Comparison of ENCODE assay signal across 21 mouse cellular contexts in genomic region chr10:6495081-6495480, GRCm38 (mm10).
DNase-seq lines count a peak whose midpoint lies in the region; ATAC-seq and TF ChIP-seq lines count a peak whose summit lies in the region.
"Had no signal": no experiment of that assay in that cellular context is flagged by ENCODE, and none has a peak within 500 bp of the region (broad histone marks: within the 10 kb centered on the region; RNA-seq: fewer than 3 reads in every experiment).

No protein-coding gene starts in this region.

- DNase-seq in cerebellum, postnatal 10 days: peak; percentile 65
- no peak for DNase-seq in cerebellum, adult 18-20 months
- DNase-seq in midbrain, postnatal 0 days (ENCODE audit: low spot score): peak; percentile 59
- DNase-seq in brain, embryonic 14.5 days (ENCODE audit: low read depth): peak; percentile 5
- no peak for DNase-seq in embryo, embryonic 10.5 days (ENCODE audit: low spot score)
- DNase-seq: adrenal gland, adult 2 months; adrenal gland, postnatal 14 days; cerebellum, adult 9-11 months; gastrocnemius, postnatal 10 days; gastrocnemius, postnatal 36 days; heart, adult 11 months; kidney, adult 11 months had no signal

- no peak for TF ChIP-seq POLR2A in brain, embryonic 14.5 days (IDR thresholded peaks at IDR 0.05; ENCODE audit: borderline replicate concordance, extremely low read depth, insufficient read depth, insufficient read length, poor library complexity, severe bottlenecking)

- H3K9me3 ChIP-seq in hindbrain, embryonic 16.5 days (ENCODE audit: control insufficient read depth, low read length): no peaks in the 10 kb centered on the region
- no peaks in the 10 kb centered on the region for H3K9me3 ChIP-seq in hindbrain, embryonic 13.5 days
- H3K9me3 ChIP-seq in midbrain, postnatal 0 days (ENCODE audit: low read length): no peaks in the 10 kb centered on the region
- no peaks in the 10 kb centered on the region for H3K9me3 ChIP-seq in midbrain, embryonic 13.5 days
- H3K9me3 ChIP-seq: forebrain, embryonic 10.5 days; forebrain, embryonic 13.5 days; intestine, embryonic 15.5 days had no signal

- H3K27me3 ChIP-seq in hindbrain, embryonic 16.5 days (replicated peaks; ENCODE audit: control insufficient read depth, insufficient read depth, low read length): no peaks in the 10 kb centered on the region
- no peaks in the 10 kb centered on the region for H3K27me3 ChIP-seq in hindbrain, embryonic 13.5 days
- no peaks in the 10 kb centered on the region for H3K27me3 ChIP-seq in midbrain, postnatal 0 days (ENCODE audit: insufficient read depth, low read length)
- no peaks in the 10 kb centered on the region for H3K27me3 ChIP-seq in midbrain, embryonic 13.5 days
- H3K27me3 ChIP-seq: forebrain, embryonic 13.5 days; intestine, embryonic 15.5 days had no signal

- TF ChIP-seq CTCF in midbrain, postnatal 0 days (IDR thresholded peaks at IDR 0.05): no peak
- TF ChIP-seq CTCF in brain, embryonic 14.5 days (IDR thresholded peaks at IDR 0.05; ENCODE audit: borderline replicate concordance, extremely low read depth, insufficient read depth, insufficient read length): no peak

- H3K36me3 ChIP-seq in hindbrain, embryonic 16.5 days (ENCODE audit: control insufficient read depth, insufficient read depth, low read length): no peaks in the 10 kb centered on the region
- no peaks in the 10 kb centered on the region for H3K36me3 ChIP-seq in hindbrain, embryonic 13.5 days
- H3K36me3 ChIP-seq in midbrain, postnatal 0 days (ENCODE audit: insufficient read depth, low read length): no peaks in the 10 kb centered on the region
- H3K36me3 ChIP-seq in midbrain, embryonic 13.5 days: no peaks in the 10 kb centered on the region
- H3K36me3 ChIP-seq: forebrain, embryonic 10.5 days; intestine, embryonic 15.5 days had no signal

- H3K4me2 ChIP-seq in hindbrain, embryonic 16.5 days (ENCODE audit: low read length): no peak overlapping the region
- H3K4me2 ChIP-seq in hindbrain, embryonic 13.5 days: no peak overlapping the region
- no peak overlapping the region for H3K4me2 ChIP-seq in midbrain, postnatal 0 days (ENCODE audit: low read depth, low read length, poor library complexity, severe bottlenecking)
- H3K4me2 ChIP-seq in midbrain, embryonic 13.5 days (replicated peaks): no peak overlapping the region
- H3K4me2 ChIP-seq: forebrain, embryonic 13.5 days; heart, embryonic 11.5 days; hindbrain, embryonic 14.5 days; intestine, embryonic 15.5 days had no signal

- H3K4me3 ChIP-seq in hindbrain, embryonic 16.5 days (ENCODE audit: low read length): no peak overlapping the region
- no peak overlapping the region for H3K4me3 ChIP-seq in hindbrain, embryonic 13.5 days
- no peak overlapping the region for H3K4me3 ChIP-seq in midbrain, postnatal 0 days (ENCODE audit: low read depth, low read length)
- H3K4me3 ChIP-seq in midbrain, embryonic 13.5 days (replicated peaks): no peak overlapping the region
- H3K4me3 ChIP-seq: forebrain, embryonic 10.5 days; forebrain, embryonic 13.5 days; intestine, embryonic 15.5 days had no signal

- ATAC-seq in hindbrain, embryonic 16.5 days: peak; percentile 46; the same call in 1 of the 2 replicates
- no peak for ATAC-seq in hindbrain, embryonic 13.5 days (ENCODE audit: low FRiP score)
- no peak for ATAC-seq in midbrain, postnatal 0 days (ENCODE audit: low FRiP score)
- no peak for ATAC-seq in midbrain, embryonic 13.5 days
- ATAC-seq: forebrain, embryonic 13.5 days; forebrain, embryonic 16.5 days; intestine, embryonic 15.5 days had no signal

- no peaks in the 10 kb centered on the region for H3K4me1 ChIP-seq in hindbrain, embryonic 16.5 days (ENCODE audit: control insufficient read depth, insufficient read depth, low read depth, low read length)
- no peaks in the 10 kb centered on the region for H3K4me1 ChIP-seq in hindbrain, embryonic 13.5 days (replicated peaks)
- H3K4me1 ChIP-seq in midbrain, postnatal 0 days (ENCODE audit: insufficient read depth, low read length): no peaks in the 10 kb centered on the region
- no peaks in the 10 kb centered on the region for H3K4me1 ChIP-seq in midbrain, embryonic 13.5 days (replicated peaks)
- H3K4me1 ChIP-seq: forebrain, embryonic 10.5 days; forebrain, embryonic 13.5 days; intestine, embryonic 15.5 days had no signal

- H3K27ac ChIP-seq in hindbrain, embryonic 16.5 days (ENCODE audit: low read depth, low read length): no peak overlapping the region
- no peak overlapping the region for H3K27ac ChIP-seq in hindbrain, embryonic 13.5 days
- no peak overlapping the region for H3K27ac ChIP-seq in midbrain, postnatal 0 days (ENCODE audit: low read depth, low read length)
- H3K27ac ChIP-seq in midbrain, embryonic 13.5 days: no peak overlapping the region
- H3K27ac ChIP-seq: forebrain, embryonic 10.5 days; forebrain, embryonic 13.5 days; hindbrain, embryonic 14.5 days; intestine, embryonic 15.5 days had no signal

- H3K9ac ChIP-seq in hindbrain, embryonic 16.5 days (ENCODE audit: low read depth, low read length): no peak overlapping the region
- no peak overlapping the region for H3K9ac ChIP-seq in hindbrain, embryonic 13.5 days
- no peak overlapping the region for H3K9ac ChIP-seq in midbrain, postnatal 0 days (replicated peaks; ENCODE audit: low read length, poor library complexity, severe bottlenecking)
- H3K9ac ChIP-seq in midbrain, embryonic 13.5 days (replicated peaks): no peak overlapping the region
- H3K9ac ChIP-seq: forebrain, embryonic 13.5 days; hindbrain, embryonic 14.5 days; intestine, embryonic 15.5 days had no signal

- WGBS in hindbrain, embryonic 16.5 days: 80% methylated on average over 3 of the region's 3 CpGs
- 83% methylated on average over 3 of the region's 3 CpGs for WGBS in hindbrain, embryonic 13.5 days
- 79% methylated on average over 3 of the region's 3 CpGs for WGBS in midbrain, postnatal 0 days
- 68% methylated on average over 3 of the region's 3 CpGs for WGBS in midbrain, embryonic 13.5 days

Comparison
In these comparisons a context has a peak if more than half of its experiments do, and no peak if none do; other contexts are left out.
1. DNase-seq: peak in cerebellum, postnatal 10 days (2 of 2), midbrain, postnatal 0 days (single experiment) and brain, embryonic 14.5 days (single experiment); none in cerebellum, adult 18-20 months (0 of 2) and embryo, embryonic 10.5 days (single experiment).